Mouse (Mus musculus): ENCODE measurements around the gene Nynrin.

The Nynrin gene

GRCm38 (mm10) chr14:55922475-55923232 is 68.8 kb downstream of the Nynrin start:
- no peak for TF ChIP-seq GATA4 (IDR thresholded peaks at IDR 0.05; ENCODE audit: insufficient replicate concordance, low read length)
